Mouse (Mus musculus): ENCODE measurements around the gene Hoxa3. TPM values are rescaled to one million over a fixed set of nuclear protein-coding genes. Genes with fewer than 3 reads are reported as not detected.
A peak's percentile ranks its signal among the peaks of the same experiment; 100 is the strongest.

Hoxa3 gene
- total and polyA plus RNA-seq, 3 experiments, result 0.55 to 1.3 (median 0.76) TPM

GRCm38 (mm10) chr6:52244471-52245039, 31.4 kb upstream of the Hoxa3 start:
- 6% methylated on average over 23 of the region's 23 CpGs for WGBS
- intact Hi-C loops (cut with DNase I), result no loop called here
- no peak for TF ChIP-seq POLR2A (IDR thresholded peaks at IDR 0.05; ENCODE audit: insufficient read depth, low read depth, low read length)
- TF ChIP-seq EP300 (IDR thresholded peaks at IDR 0.05; ENCODE audit: insufficient read depth, low read depth, low read length), result no peak
- Histone ChIP-seq H3K79me2 (replicated peaks; ENCODE audit: control insufficient read depth, insufficient read depth, low read length) (no peaks in the 10 kb centered on the region), H3K4me3 (no peak overlapping the region), H3K27me3 (ENCODE audit: control insufficient read depth, insufficient read depth, low read length) (peaks cover 43% of the 10 kb centered on the region), H3K9ac (ENCODE audit: low read depth, low read length) (no peak overlapping the region), H3K4me1 (ENCODE audit: control insufficient read depth, insufficient read depth, low read length) (no peaks in the 10 kb centered on the region; the same call in 1 of the 2 replicates), H3K27ac (no peak overlapping the region), H3K36me3 (ENCODE audit: control insufficient read depth, insufficient read depth, low read length) (no peaks in the 10 kb centered on the region)
- peak in 1 of 2 experiments; percentile 22 for DNase-seq

GRCm38 (mm10) chr6:52243681-52244121, 30.6 kb upstream of the Hoxa3 start:
- TF ChIP-seq CTCF (IDR thresholded peaks at IDR 0.05), result no peak
- TF ChIP-seq EP300 (IDR thresholded peaks at IDR 0.05; ENCODE audit: insufficient read depth, low read depth, low read length), result no peak
- TF ChIP-seq POLR2A (IDR thresholded peaks at IDR 0.05; ENCODE audit: insufficient read depth, low read depth, low read length), result no peak
- Histone ChIP-seq H3K9ac (ENCODE audit: low read depth, low read length) (no peak overlapping the region), H3K4me1 (ENCODE audit: control insufficient read depth, insufficient read depth, low read length) (no peaks in the 10 kb centered on the region; the same call in 1 of the 2 replicates), H3K27ac (no peak overlapping the region), H3K79me2 (replicated peaks; ENCODE audit: control insufficient read depth, insufficient read depth, low read length) (no peaks in the 10 kb centered on the region), H3K4me3 (no peak overlapping the region), H3K36me3 (ENCODE audit: control insufficient read depth, insufficient read depth, low read length) (no peaks in the 10 kb centered on the region), H3K27me3 (ENCODE audit: control insufficient read depth, insufficient read depth, low read length) (peaks cover 41% of the 10 kb centered on the region)
- intact Hi-C loops (cut with DNase I), result no loop called here
- WGBS, result 10% methylated on average over 12 of the region's 12 CpGs
- DNase-seq, result peak in 1 of 2 experiments; percentile 16

- peak in 1 of 2 experiments; percentile 12 for DNase-seq
- Histone ChIP-seq H3K36me3 (ENCODE audit: control insufficient read depth, insufficient read depth, low read length) (no peaks in the 10 kb centered on the region), H3K79me2 (replicated peaks; ENCODE audit: control insufficient read depth, insufficient read depth, low read length) (no peaks in the 10 kb centered on the region), H3K27ac (no peak overlapping the region), H3K27me3 (ENCODE audit: control insufficient read depth, insufficient read depth, low read length) (peaks cover 35% of the 10 kb centered on the region), H3K9ac (ENCODE audit: low read depth, low read length) (no peak overlapping the region), H3K4me3 (no peak overlapping the region), H3K4me1 (ENCODE audit: control insufficient read depth, insufficient read depth, low read length) (no peaks in the 10 kb centered on the region; the same call in 1 of the 2 replicates)
- intact Hi-C loops (cut with DNase I), result no loop called here
- no peak for TF ChIP-seq POLR2A (IDR thresholded peaks at IDR 0.05; ENCODE audit: insufficient read depth, low read depth, low read length)
- TF ChIP-seq EP300 (IDR thresholded peaks at IDR 0.05; ENCODE audit: insufficient read depth, low read depth, low read length), result no peak
- TF ChIP-seq CTCF (IDR thresholded peaks at IDR 0.05), result no peak
- whole genome bisulfite sequencing, result 12% methylated on average over 4 of the region's 4 CpGs
Observed at GRCm38 (mm10) chr6:52242801-52243332, 29.7 kb upstream of the Hoxa3 start.

- Histone ChIP-seq H3K27ac (no peak overlapping the region), H3K27me3 (ENCODE audit: control insufficient read depth, insufficient read depth, low read length) (peaks cover 32% of the 10 kb centered on the region), H3K79me2 (replicated peaks; ENCODE audit: control insufficient read depth, insufficient read depth, low read length) (no peaks in the 10 kb centered on the region), H3K36me3 (ENCODE audit: control insufficient read depth, insufficient read depth, low read length) (no peaks in the 10 kb centered on the region), H3K9ac (ENCODE audit: low read depth, low read length) (no peak overlapping the region), H3K4me3 (no peak overlapping the region), H3K4me1 (ENCODE audit: control insufficient read depth, insufficient read depth, low read length) (no peaks in the 10 kb centered on the region; the same call in 1 of the 2 replicates)
- DNase-seq, result peak in 1 of 2 experiments; percentile 17
- TF ChIP-seq POLR2A (IDR thresholded peaks at IDR 0.05; ENCODE audit: insufficient read depth, low read depth, low read length) (no peak), EP300 (IDR thresholded peaks at IDR 0.05; ENCODE audit: insufficient read depth, low read depth, low read length) (no peak), CTCF (IDR thresholded peaks at IDR 0.05) (no peak)
- WGBS, result 7% methylated on average over 9 of the region's 9 CpGs
- intact Hi-C loops (cut with DNase I), result no loop called here
Observed at GRCm38 (mm10) chr6:52241001-52241621, 28.0 kb upstream of the Hoxa3 start.

GRCm38 (mm10) chr6:52240389-52241000, 27.4 kb upstream of the Hoxa3 start, which contains the start of gene Hoxa10:
Hoxa10 (minus strand) TSS chr6:52240854.
- no peak for TF ChIP-seq EP300 (IDR thresholded peaks at IDR 0.05; ENCODE audit: insufficient read depth, low read depth, low read length)
- TF ChIP-seq CTCF (IDR thresholded peaks at IDR 0.05), result peak; percentile 82

More at GRCm38 (mm10) chr6:52240389-52241000, 27.4 kb upstream of the Hoxa3 start, which contains the start of gene Hoxa10:
- peak; percentile 74 to 80 for DNase-seq
- H3K4me3 ChIP-seq, result no peak within 1 kb of the TSS
- H3K27me3 ChIP-seq (ENCODE audit: control insufficient read depth, insufficient read depth, low read length), result peaks cover 33% of the 10 kb centered on the region
- 2% methylated on average over 35 of the region's 35 CpGs for WGBS
- no peak within 1 kb of the TSS for H3K9ac ChIP-seq (ENCODE audit: low read depth, low read length)
- no peaks in the 10 kb centered on the region; the same call in 1 of the 2 replicates for H3K4me1 ChIP-seq (ENCODE audit: control insufficient read depth, insufficient read depth, low read length)
- H3K27ac ChIP-seq, result no peak within 1 kb of the TSS
- H3K36me3 ChIP-seq (ENCODE audit: control insufficient read depth, insufficient read depth, low read length), result no peaks in the 10 kb centered on the region
- no peaks in the 10 kb centered on the region for H3K79me2 ChIP-seq (replicated peaks; ENCODE audit: control insufficient read depth, insufficient read depth, low read length)
- intact Hi-C loops (cut with DNase I), result no loop called here

All from heart, adult 2 months (tissue).